Mouse (Mus musculus) hindbrain, embryonic 15.5 days (tissue): ENCODE results near the gene Taz. TPM values are rescaled to one million over a fixed set of nuclear protein-coding genes. Genes with fewer than 3 reads are reported as not detected.

ENCODE experiments used
- ATAC-seq: fragments of 200-750 bp; cut with Nextera tagmentation; 2 replicates; pipeline ENCODE4 v1.8.0; 2017; ENCODE audit warnings: low read depth, moderate number of reproducible peaks, moderate TSS enrichment; ENCODE audit not compliant: low FRiP score
- H3K27ac ChIP-seq: fragments of 300-500 bp; sonication (generic); replicated peaks from 2 replicates; pipeline ENCODE4 v1.5.1; 2015; ENCODE audit warnings: mild to moderate bottlenecking, inconsistent platforms
- H3K27me3 ChIP-seq: fragments of 300-500 bp; sonication (generic); 2 replicates; pipeline ENCODE4 v1.6.1; 2015; ENCODE audit warnings: control low read depth, inconsistent platforms
- H3K36me3 ChIP-seq: fragments of 300-500 bp; sonication (generic); 2 replicates; pipeline ENCODE4 v1.6.1; 2015; ENCODE audit warnings: control low read depth, inconsistent platforms
- H3K4me1 ChIP-seq: fragments of 300-500 bp; sonication (generic); replicated peaks from 2 replicates; pipeline ENCODE4 v1.6.1; 2015; ENCODE audit warnings: control low read depth, inconsistent platforms
- H3K4me2 ChIP-seq: fragments of 300-500 bp; sonication (generic); 2 replicates; pipeline ENCODE4 v1.6.1; 2015; ENCODE audit warnings: moderate library complexity, mild to moderate bottlenecking, inconsistent platforms
- H3K4me3 ChIP-seq: fragments of 300-500 bp; sonication (generic); 2 replicates; pipeline ENCODE4 v1.5.1; 2015; ENCODE audit warnings: mild to moderate bottlenecking, inconsistent platforms
- H3K9ac ChIP-seq: fragments of 300-500 bp; sonication (generic); 2 replicates; pipeline ENCODE4 v1.6.1; 2015; ENCODE audit warnings: inconsistent platforms
- H3K9me3 ChIP-seq: fragments of 300-500 bp; sonication (generic); 2 replicates; pipeline ENCODE4 v1.6.1; 2016; ENCODE audit warnings: control low read depth, inconsistent platforms
- WGBS: fragments of 180-500 bp; shearing (Covaris S2); methylation state at CpG from one replicate; pipeline ENCODE4 v1.1.7; 2015; 5-methylcytosine and 5-hydroxymethylcytosine counted together
- polyA plus RNA-seq: library from polyadenylated mRNA; unstranded; fragments of >200 nt; fragmentation: Nextera tagmentation; extraction: Ambion mirVana; gene quantifications from 2 replicates; pipeline ENCODE4 v1.2.1, GENCODE M21; 2015

The Taz gene
- polyA plus RNA-seq, 1 experiment from 2014 or later: 80.1 TPM

GRCm38 (mm10) chrX:74254153-74254887 is 27.4 kb upstream of the Taz start, which contains the start of gene Emd:
Gene Emd (plus strand): TSS chrX:74254687.
- peak; percentile 97 for ATAC-seq
- Histone ChIP-seq H3K4me1 (peaks cover 11% of the 10 kb centered on the region), H3K27me3 (no peaks in the 10 kb centered on the region), H3K4me3 (peak within 1 kb of the TSS; percentile 58), H3K9me3 (no peaks in the 10 kb centered on the region), H3K27ac (peak within 1 kb of the TSS; percentile 93), H3K36me3 (no peaks in the 10 kb centered on the region; the same call in 1 of the 2 replicates), H3K4me2 (peak within 1 kb of the TSS; percentile 65), H3K9ac (peak within 1 kb of the TSS; percentile 68)
- 26% methylated on average over 39 of the region's 39 CpGs for WGBS

DNA sequence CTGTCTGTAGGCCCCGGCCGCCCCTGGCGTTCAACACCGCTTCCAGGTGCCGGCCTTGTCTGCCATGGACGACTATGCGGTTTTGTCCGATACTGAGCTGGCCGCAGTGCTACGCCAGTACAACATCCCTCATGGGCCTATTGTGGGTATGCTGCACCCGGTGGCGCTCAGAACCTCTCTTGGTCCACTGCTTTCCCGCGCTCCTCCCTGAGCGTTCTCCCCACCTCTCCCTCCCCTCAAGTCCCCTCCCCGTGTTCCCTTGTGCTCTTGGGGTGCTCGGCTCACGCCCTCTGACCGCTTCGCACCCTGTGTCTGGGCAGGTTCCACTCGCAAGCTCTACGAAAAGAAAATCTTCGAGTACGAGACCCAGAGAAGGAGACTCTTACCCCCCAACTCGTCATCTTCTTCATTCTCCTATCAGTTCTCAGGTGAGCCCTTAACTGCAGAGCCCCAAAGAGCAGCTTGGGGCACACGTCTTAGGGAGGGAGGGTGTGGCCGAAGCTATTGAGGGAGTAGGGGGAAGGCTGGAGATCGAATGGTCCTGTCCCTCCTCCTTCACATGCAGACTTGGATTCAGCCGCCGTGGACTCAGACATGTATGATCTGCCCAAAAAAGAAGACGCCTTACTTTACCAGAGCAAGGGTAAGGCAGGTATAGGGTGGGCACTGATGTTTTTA is 26.7 kb upstream of the Taz start:
- peaks cover 10% of the 10 kb centered on the region for H3K4me1 ChIP-seq
- H3K27me3 ChIP-seq: no peaks in the 10 kb centered on the region
- peak overlapping the region; percentile 65 for H3K4me2 ChIP-seq
- no peaks in the 10 kb centered on the region; the same call in 1 of the 2 replicates for H3K36me3 ChIP-seq
- peak overlapping the region; percentile 58 for H3K4me3 ChIP-seq
- H3K9me3 ChIP-seq: no peaks in the 10 kb centered on the region
- H3K27ac ChIP-seq: peak overlapping the region; percentile 93
- ATAC-seq: peak; percentile 75; the same call in 1 of the 2 replicates
- peak overlapping the region; percentile 68 for H3K9ac ChIP-seq
- 40% methylated on average over 27 of the region's 31 CpGs for WGBS

GRCm38 (mm10) chrX:74257746-74258145 is 24.0 kb upstream of the Taz start:
- Histone ChIP-seq H3K4me1 (peaks cover 10% of the 10 kb centered on the region), H3K9me3 (no peaks in the 10 kb centered on the region), H3K27me3 (no peaks in the 10 kb centered on the region), H3K4me2 (no peak overlapping the region), H3K4me3 (no peak overlapping the region), H3K36me3 (no peaks in the 10 kb centered on the region; the same call in 1 of the 2 replicates), H3K27ac (no peak overlapping the region), H3K9ac (no peak overlapping the region)
- 92% methylated on average over 3 of the region's 3 CpGs for WGBS
- ATAC-seq: no peak

DNA sequence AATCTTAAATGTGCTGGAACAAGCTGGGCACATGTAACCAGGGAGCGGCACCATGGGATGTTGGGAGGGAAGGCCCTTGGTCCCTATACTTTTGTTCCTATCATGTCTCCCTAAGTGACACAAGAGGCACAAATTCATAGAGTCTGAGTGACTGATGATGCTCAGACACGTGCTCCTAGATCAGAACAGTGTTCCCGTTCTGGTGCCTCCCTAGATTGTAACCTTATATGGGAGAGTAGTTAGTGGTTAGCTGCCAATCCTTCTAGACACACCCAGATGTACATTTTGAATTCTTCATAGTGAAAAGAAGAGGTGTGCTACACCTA is 12.0 kb upstream of the Taz start:
- 31% methylated on average over 3 of the region's 3 CpGs for WGBS
- H3K27me3 ChIP-seq: no peaks in the 10 kb centered on the region
- peak; percentile 46 for ATAC-seq
- H3K4me1 ChIP-seq: peaks cover 8% of the 10 kb centered on the region
- peak overlapping the region; percentile 60 for H3K4me2 ChIP-seq
- peak overlapping the region; percentile 40 for H3K9ac ChIP-seq
- H3K4me3 ChIP-seq: peak overlapping the region; percentile 61
- no peaks in the 10 kb centered on the region for H3K9me3 ChIP-seq
- H3K27ac ChIP-seq: peak overlapping the region; percentile 96
- H3K36me3 ChIP-seq: peaks cover 2% of the 10 kb centered on the region; the same call in 1 of the 2 replicates

GRCm38 (mm10) chrX:74270062-74270901 is 11.4 kb upstream of the Taz start, which contains the start of gene Rpl10:
Gene Rpl10 (plus strand): TSS chrX:74270812.
- Histone ChIP-seq H3K36me3 (peaks cover 2% of the 10 kb centered on the region; the same call in 1 of the 2 replicates), H3K9me3 (no peaks in the 10 kb centered on the region), H3K4me2 (peak within 1 kb of the TSS; percentile 60), H3K27me3 (no peaks in the 10 kb centered on the region), H3K4me3 (peak within 1 kb of the TSS; percentile 61), H3K27ac (peak within 1 kb of the TSS; percentile 96), H3K9ac (peak within 1 kb of the TSS; percentile 77), H3K4me1 (peaks cover 8% of the 10 kb centered on the region)
- peak; percentile 96 for ATAC-seq
- 15% methylated on average over 42 of the region's 42 CpGs for WGBS

DNA sequence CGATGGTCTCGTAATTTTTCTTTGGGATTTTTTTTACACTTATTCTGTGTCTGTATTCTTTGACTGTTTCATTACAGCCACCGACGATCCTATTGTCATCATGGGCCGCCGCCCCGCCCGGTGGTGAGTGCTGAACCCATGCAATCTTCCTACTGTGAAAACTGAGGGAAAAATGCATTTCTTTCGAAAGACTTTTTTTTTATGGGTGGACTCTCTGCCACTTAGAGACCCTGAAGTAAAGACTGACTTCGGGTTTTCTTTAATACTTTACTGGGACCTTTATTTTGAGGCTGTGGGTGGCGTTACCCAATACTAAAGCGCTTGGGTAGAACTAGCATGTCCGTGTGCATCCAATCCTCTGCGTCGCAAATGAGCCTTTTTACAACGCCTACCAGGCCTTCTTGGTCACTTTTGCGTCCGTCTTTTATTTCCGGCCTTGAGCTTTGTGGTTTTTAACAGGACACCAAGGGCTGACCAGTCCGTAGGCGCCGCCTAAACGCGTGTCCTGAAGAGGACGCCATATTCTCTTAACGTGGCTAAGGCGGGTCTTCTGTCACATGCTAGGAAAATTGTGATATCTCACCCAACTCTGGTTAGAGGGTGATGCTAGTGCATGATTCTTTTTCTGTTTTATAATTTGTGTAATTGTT is 10.7 kb upstream of the Taz start:
- H3K4me2 ChIP-seq: peak overlapping the region; percentile 56
- 18% methylated on average over 27 of the region's 27 CpGs for WGBS
- H3K36me3 ChIP-seq: peaks cover 2% of the 10 kb centered on the region; the same call in 1 of the 2 replicates
- no peaks in the 10 kb centered on the region for H3K27me3 ChIP-seq
- peak overlapping the region; percentile 69 for H3K27ac ChIP-seq
- H3K9ac ChIP-seq: peak overlapping the region; percentile 77
- H3K4me1 ChIP-seq: peaks cover 8% of the 10 kb centered on the region
- no peak for ATAC-seq
- no peaks in the 10 kb centered on the region for H3K9me3 ChIP-seq
- peak overlapping the region; percentile 61 for H3K4me3 ChIP-seq

DNA sequence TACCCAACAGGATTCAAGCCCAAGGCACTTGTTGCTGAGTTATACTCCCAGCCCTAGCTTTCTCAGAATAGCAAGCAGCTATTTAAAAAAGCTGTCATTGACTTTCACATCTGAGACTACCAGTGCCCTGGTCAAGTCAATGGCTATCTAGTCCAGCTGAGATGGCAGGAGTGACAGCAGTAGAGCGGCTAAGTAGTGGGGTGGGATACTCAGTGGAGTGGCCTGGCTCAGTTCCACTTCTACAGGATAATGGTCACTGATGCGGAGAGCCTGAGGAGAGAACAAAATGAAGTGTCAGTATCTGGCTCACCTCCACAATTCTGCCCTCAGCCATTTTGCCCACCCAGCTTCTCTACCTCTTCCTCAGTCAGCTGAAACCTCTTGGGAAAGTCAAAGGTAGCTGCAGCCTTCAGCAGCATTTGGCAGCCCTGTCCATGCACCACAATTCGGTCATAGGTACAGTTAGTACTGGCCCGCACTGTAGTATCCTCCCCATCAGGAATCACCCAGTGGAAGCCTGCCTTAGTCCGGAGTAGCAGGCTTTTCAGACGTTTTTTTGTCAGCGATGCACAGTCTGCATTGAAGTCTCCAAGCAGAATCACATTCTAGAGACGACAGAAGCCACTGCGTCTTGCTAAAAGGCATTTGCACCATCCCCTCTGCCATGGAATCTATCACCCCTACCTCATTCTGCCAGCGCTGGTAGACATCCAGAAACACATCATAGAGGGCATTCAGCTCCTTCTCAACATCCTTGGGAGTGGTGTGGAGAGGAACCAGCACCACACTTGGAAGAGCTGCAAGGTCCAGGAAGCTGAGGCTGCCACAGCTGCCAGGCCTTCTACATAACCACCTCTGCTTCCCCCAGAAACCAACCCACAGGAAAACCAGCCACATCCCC is 8.0 kb upstream of the Taz start:
- no peak for ATAC-seq
- Histone ChIP-seq H3K4me2 (no peak overlapping the region), H3K4me3 (no peak overlapping the region), H3K9ac (no peak overlapping the region), H3K27me3 (no peaks in the 10 kb centered on the region), H3K4me1 (peaks cover 8% of the 10 kb centered on the region), H3K27ac (no peak overlapping the region), H3K36me3 (peaks cover 2% of the 10 kb centered on the region; the same call in 1 of the 2 replicates), H3K9me3 (no peaks in the 10 kb centered on the region)
- 33% methylated on average over 10 of the region's 10 CpGs for WGBS

- no peak overlapping the region for H3K4me2 ChIP-seq
- no peaks in the 10 kb centered on the region for H3K27me3 ChIP-seq
- no peak overlapping the region for H3K9ac ChIP-seq
- no peaks in the 10 kb centered on the region for H3K36me3 ChIP-seq
- peaks cover 6% of the 10 kb centered on the region; the same call in 1 of the 2 replicates for H3K4me1 ChIP-seq
- no peak for ATAC-seq
- H3K9me3 ChIP-seq: no peaks in the 10 kb centered on the region
- H3K4me3 ChIP-seq: no peak overlapping the region
- WGBS: 83% methylated on average over 8 of the region's 8 CpGs
- H3K27ac ChIP-seq: no peak overlapping the region
Observed at GRCm38 (mm10) chrX:74277916-74278315, 3.8 kb upstream of the Taz start.

DNA sequence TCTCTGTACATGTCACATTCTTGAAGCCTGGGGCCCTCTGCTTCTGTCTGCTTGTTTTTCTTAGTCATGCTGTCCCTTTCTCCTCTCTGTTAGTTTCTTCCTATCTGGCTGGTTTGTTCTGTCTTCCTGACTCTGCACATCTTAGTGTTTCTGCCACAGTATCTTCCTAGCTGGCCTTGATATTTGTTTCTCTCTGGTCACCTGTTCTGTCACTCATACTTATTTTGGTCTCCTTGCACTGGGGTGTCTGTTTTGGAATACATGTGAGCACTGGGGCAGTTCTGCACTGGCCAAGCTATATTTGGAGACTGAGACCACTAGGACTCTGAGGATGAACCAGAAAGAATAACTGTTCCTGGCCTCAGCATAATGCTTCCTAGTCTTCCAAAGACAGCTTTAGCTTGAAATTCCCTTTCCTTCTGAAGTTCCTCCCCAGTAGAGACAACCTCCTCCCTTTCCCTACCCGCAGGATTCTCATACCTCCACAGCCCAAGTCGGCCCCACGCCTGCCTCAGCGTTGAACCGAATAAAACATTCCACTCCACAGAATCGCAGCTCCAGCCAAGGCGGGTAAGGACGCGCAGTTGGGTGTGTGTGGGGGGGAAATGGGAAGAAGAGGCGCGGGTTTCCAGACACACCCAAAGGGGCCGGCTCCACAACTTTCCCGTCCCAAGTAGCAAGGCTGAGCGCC is 526 bp upstream of the Taz start:
- ATAC-seq: no peak
- Histone ChIP-seq H3K36me3 (no peaks in the 10 kb centered on the region), H3K27ac (peak overlapping the region; percentile 83), H3K4me2 (peak overlapping the region; percentile 70), H3K9ac (peak overlapping the region; percentile 66), H3K4me3 (peak overlapping the region; percentile 62), H3K4me1 (peaks cover 15% of the 10 kb centered on the region), H3K27me3 (no peaks in the 10 kb centered on the region), H3K9me3 (no peaks in the 10 kb centered on the region)
- 24% methylated on average over 14 of the region's 14 CpGs for WGBS

- no peaks in the 10 kb centered on the region for H3K27me3 ChIP-seq
- peak overlapping the region; percentile 70 for H3K4me2 ChIP-seq
- peak overlapping the region; percentile 66 for H3K9ac ChIP-seq
- H3K36me3 ChIP-seq: no peaks in the 10 kb centered on the region
- H3K27ac ChIP-seq: peak overlapping the region; percentile 83
- H3K4me1 ChIP-seq: peaks cover 15% of the 10 kb centered on the region
- no peaks in the 10 kb centered on the region for H3K9me3 ChIP-seq
- peak overlapping the region; percentile 62 for H3K4me3 ChIP-seq
- peak; percentile 87 for ATAC-seq
- WGBS: 24% methylated on average over 39 of the region's 39 CpGs
Observed at GRCm38 (mm10) chrX:74282395-74283091, 831 bp downstream of the Taz start.
